Mouse (Mus musculus): ENCODE results near the gene Uri1. TPM values are rescaled to one million over a fixed set of nuclear protein-coding genes. Genes with fewer than 3 reads are reported as not detected.

Uri1 gene
- polyA plus RNA-seq, 1 experiment from 2014 or later: 56.9 TPM

DNA sequence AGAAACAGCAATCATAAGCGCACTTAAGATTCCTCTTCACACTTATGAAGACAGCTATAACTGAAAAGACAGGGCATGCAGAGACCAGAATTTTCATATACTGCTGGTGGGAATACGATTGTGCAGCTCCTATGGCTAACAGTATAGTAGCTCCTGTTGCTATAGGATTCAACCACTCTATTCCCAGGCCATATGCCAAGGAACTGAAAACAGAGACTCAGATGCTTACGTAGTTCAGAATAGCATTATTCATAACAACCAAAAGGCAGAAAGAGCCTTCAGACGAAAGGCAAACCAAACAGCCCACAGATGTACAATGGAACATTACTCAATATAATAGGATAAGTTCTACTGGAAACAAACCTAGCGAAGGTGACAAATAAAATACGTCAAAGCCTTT, 15.0 kb downstream of the Uri1 start:
- Histone ChIP-seq H3K4me1 (ENCODE audit: control insufficient read depth, insufficient read depth, low read length) (no peaks in the 10 kb centered on the region), H3K9ac (replicated peaks; ENCODE audit: low read length) (no peak overlapping the region), H3K4me2 (ENCODE audit: low read depth, low read length) (no peak overlapping the region), H3K9me3 (replicated peaks; ENCODE audit: control insufficient read depth, low read length) (no peaks in the 10 kb centered on the region), H3K36me3 (replicated peaks; ENCODE audit: control insufficient read depth, insufficient read depth, low read depth, low read length) (no peaks in the 10 kb centered on the region), H3K27me3 (ENCODE audit: control insufficient read depth, insufficient read depth, low read length) (no peaks in the 10 kb centered on the region), H3K4me3 (ENCODE audit: low read depth, low read length) (no peak overlapping the region), H3K27ac (replicated peaks; ENCODE audit: low read depth, low read length) (no peak overlapping the region)
- 86% methylated on average over 6 of the region's 6 CpGs for WGBS
- ATAC-seq (replicated peaks; ENCODE audit: insufficient number of reproducible peaks, low FRiP score, low TSS enrichment, low read depth) (no peak), DNase-seq (ENCODE audit: low spot score) (no peak)

DNA sequence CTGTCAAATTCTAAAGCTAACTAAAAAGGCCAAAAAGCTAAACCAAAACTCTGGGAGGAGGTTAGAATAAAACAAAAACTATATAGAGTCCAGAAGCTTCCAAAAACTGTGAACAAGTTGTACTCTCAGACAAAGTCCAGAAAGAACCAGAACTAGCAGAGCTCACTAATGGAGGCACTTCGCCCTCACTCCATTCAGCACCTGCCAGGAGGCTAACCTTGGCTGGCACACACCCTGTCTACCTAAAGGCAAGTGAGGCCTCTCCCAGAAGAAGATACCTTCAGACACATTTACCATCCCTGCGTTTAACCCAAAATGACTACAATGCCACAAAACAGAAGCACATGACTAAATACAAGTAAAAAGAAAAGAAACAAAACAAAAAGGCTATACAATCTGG, 20.9 kb downstream of the Uri1 start:
- DNase-seq (ENCODE audit: low spot score) (no peak), ATAC-seq (replicated peaks; ENCODE audit: insufficient number of reproducible peaks, low FRiP score, low TSS enrichment, low read depth) (no peak)
- Histone ChIP-seq H3K9ac (replicated peaks; ENCODE audit: low read length) (no peak overlapping the region), H3K27me3 (ENCODE audit: control insufficient read depth, insufficient read depth, low read length) (no peaks in the 10 kb centered on the region), H3K9me3 (replicated peaks; ENCODE audit: control insufficient read depth, low read length) (no peaks in the 10 kb centered on the region), H3K4me1 (ENCODE audit: control insufficient read depth, insufficient read depth, low read length) (no peaks in the 10 kb centered on the region; the same call in 1 of the 2 replicates), H3K36me3 (replicated peaks; ENCODE audit: control insufficient read depth, insufficient read depth, low read depth, low read length) (no peaks in the 10 kb centered on the region), H3K27ac (replicated peaks; ENCODE audit: low read depth, low read length) (no peak overlapping the region), H3K4me3 (ENCODE audit: low read depth, low read length) (no peak overlapping the region), H3K4me2 (ENCODE audit: low read depth, low read length) (no peak overlapping the region)
- 92% methylated on average over 2 of the region's 2 CpGs for WGBS

DNA sequence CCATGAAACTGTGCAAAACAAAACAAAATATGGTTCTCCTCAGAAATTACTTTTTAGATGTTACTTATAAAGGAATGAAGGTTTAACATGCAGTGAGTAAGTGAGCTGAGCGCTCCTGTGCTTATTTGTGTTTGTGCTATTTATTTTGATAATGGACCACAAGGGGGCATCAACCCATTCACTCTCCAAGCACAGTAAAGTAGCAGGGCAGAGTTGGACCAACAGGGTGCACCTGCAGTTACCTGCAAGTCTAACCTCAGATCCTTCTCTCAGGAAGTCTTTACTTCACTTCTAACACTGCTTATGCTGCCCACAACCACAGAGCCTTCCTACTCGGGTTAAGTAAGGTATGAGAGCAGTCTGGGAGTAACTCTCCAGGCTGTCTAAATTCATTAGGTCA, 23.7 kb downstream of the Uri1 start:
- H3K36me3 ChIP-seq (replicated peaks; ENCODE audit: control insufficient read depth, insufficient read depth, low read depth, low read length): no peaks in the 10 kb centered on the region
- no peaks in the 10 kb centered on the region for H3K27me3 ChIP-seq (ENCODE audit: control insufficient read depth, insufficient read depth, low read length)
- no peaks in the 10 kb centered on the region for H3K9me3 ChIP-seq (replicated peaks; ENCODE audit: control insufficient read depth, low read length)
- no peaks in the 10 kb centered on the region; the same call in 1 of the 2 replicates for H3K4me1 ChIP-seq (ENCODE audit: control insufficient read depth, insufficient read depth, low read length)
- no peak overlapping the region for H3K4me3 ChIP-seq (ENCODE audit: low read depth, low read length)
- no peak overlapping the region for H3K27ac ChIP-seq (replicated peaks; ENCODE audit: low read depth, low read length)
- ATAC-seq (replicated peaks; ENCODE audit: insufficient number of reproducible peaks, low FRiP score, low TSS enrichment, low read depth): no peak
- H3K9ac ChIP-seq (replicated peaks; ENCODE audit: low read length): no peak overlapping the region
- WGBS: 49% methylated on average over 2 of the region's 2 CpGs
- DNase-seq (ENCODE audit: low spot score): no peak
- no peak overlapping the region for H3K4me2 ChIP-seq (ENCODE audit: low read depth, low read length)

DNA sequence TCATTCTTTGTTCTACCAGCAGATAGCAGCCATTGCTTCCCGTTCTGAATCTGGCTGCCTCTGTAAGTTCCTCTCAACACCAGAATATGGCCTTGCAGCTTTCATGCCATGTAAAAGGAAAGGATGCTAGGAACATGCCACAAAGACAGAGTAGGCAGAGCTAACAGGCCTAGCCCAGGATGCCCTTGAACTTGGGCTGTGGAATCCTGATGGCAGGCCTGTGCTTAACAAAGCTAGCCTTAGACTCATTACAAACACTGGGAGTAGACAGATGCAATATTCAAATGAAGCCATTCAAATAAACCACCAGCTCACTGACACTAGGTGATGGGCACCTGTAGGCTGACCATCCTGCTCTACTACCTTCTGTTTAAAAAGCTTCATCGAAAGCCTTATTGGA, 30.5 kb downstream of the Uri1 start:
- DNase-seq (ENCODE audit: low spot score): no peak
- 92% methylated on average over 2 of the region's 2 CpGs for WGBS

DNA sequence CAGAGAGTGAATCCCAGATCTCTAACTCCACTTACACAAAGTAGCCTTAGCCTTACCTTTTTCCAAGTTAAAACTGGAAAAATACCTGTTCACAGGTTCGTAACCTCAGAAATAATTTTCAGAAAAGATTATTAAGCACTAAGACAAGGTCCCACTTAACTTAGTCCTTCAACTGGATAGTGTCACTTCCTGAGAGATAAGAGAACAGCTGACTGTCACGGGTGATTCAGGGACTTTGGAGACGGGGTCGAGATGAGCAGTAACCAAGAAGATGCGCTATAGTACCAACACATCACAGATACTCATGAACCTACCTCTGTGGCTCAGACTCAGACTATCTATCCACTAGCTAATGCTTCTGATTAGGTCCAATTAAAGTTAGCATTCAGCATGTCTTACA, 38.5 kb downstream of the Uri1 start:
- no peak overlapping the region for H3K27ac ChIP-seq (replicated peaks; ENCODE audit: low read depth, low read length)
- no peak overlapping the region for H3K9ac ChIP-seq (replicated peaks; ENCODE audit: low read length)
- no peak for DNase-seq (ENCODE audit: low spot score)
- H3K4me1 ChIP-seq (ENCODE audit: control insufficient read depth, insufficient read depth, low read length): no peaks in the 10 kb centered on the region
- H3K4me2 ChIP-seq (ENCODE audit: low read depth, low read length): no peak overlapping the region
- WGBS: 82% methylated on average over 5 of the region's 5 CpGs
- H3K27me3 ChIP-seq (ENCODE audit: control insufficient read depth, insufficient read depth, low read length): no peaks in the 10 kb centered on the region
- no peaks in the 10 kb centered on the region for H3K9me3 ChIP-seq (replicated peaks; ENCODE audit: control insufficient read depth, low read length)
- no peaks in the 10 kb centered on the region for H3K36me3 ChIP-seq (replicated peaks; ENCODE audit: control insufficient read depth, insufficient read depth, low read depth, low read length)
- H3K4me3 ChIP-seq (ENCODE audit: low read depth, low read length): no peak overlapping the region
- no peak for ATAC-seq (replicated peaks; ENCODE audit: insufficient number of reproducible peaks, low FRiP score, low TSS enrichment, low read depth)

More for the DNA sequence above, 30.5 kb downstream of the Uri1 start:
- no peaks in the 10 kb centered on the region for H3K4me1 ChIP-seq (ENCODE audit: control insufficient read depth, insufficient read depth, low read length)
- H3K4me2 ChIP-seq (ENCODE audit: low read depth, low read length): no peak overlapping the region
- no peak overlapping the region for H3K27ac ChIP-seq (replicated peaks; ENCODE audit: low read depth, low read length)
- ATAC-seq (replicated peaks; ENCODE audit: insufficient number of reproducible peaks, low FRiP score, low TSS enrichment, low read depth): no peak
- H3K9me3 ChIP-seq (replicated peaks; ENCODE audit: control insufficient read depth, low read length): no peaks in the 10 kb centered on the region
- H3K36me3 ChIP-seq (replicated peaks; ENCODE audit: control insufficient read depth, insufficient read depth, low read depth, low read length): no peaks in the 10 kb centered on the region
- no peak overlapping the region for H3K4me3 ChIP-seq (ENCODE audit: low read depth, low read length)
- no peak overlapping the region for H3K9ac ChIP-seq (replicated peaks; ENCODE audit: low read length)
- H3K27me3 ChIP-seq (ENCODE audit: control insufficient read depth, insufficient read depth, low read length): no peaks in the 10 kb centered on the region

DNA sequence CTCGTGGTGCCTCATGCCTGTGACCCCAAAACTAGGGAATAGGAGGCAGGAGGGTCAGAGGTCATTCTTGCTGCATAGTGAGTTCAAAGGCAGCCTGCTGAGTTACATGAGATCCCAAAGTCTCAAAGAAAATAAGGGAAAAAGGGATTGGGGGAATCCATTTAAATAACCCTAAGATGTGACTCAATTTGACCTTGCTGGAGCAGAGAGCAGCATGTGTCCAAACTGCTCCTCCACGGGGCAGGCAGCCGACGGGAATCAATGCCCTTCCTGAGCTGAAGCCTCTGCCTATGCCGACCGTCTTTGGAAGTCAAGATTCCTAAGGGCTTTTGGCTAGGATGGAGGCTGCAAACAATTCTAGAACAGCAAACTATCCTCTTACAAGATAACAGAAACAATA, 39.9 kb downstream of the Uri1 start:
- Histone ChIP-seq H3K27me3 (ENCODE audit: control insufficient read depth, insufficient read depth, low read length) (no peaks in the 10 kb centered on the region), H3K9ac (replicated peaks; ENCODE audit: low read length) (no peak overlapping the region), H3K4me2 (ENCODE audit: low read depth, low read length) (no peak overlapping the region), H3K4me3 (ENCODE audit: low read depth, low read length) (no peak overlapping the region), H3K36me3 (replicated peaks; ENCODE audit: control insufficient read depth, insufficient read depth, low read depth, low read length) (no peaks in the 10 kb centered on the region; the same call in 1 of the 2 replicates), H3K9me3 (replicated peaks; ENCODE audit: control insufficient read depth, low read length) (no peaks in the 10 kb centered on the region), H3K27ac (replicated peaks; ENCODE audit: low read depth, low read length) (no peak overlapping the region), H3K4me1 (ENCODE audit: control insufficient read depth, insufficient read depth, low read length) (no peaks in the 10 kb centered on the region)
- DNase-seq (ENCODE audit: low spot score): no peak
- no peak for ATAC-seq (replicated peaks; ENCODE audit: insufficient number of reproducible peaks, low FRiP score, low TSS enrichment, low read depth)
- WGBS: 56% methylated on average over 6 of the region's 6 CpGs

DNA sequence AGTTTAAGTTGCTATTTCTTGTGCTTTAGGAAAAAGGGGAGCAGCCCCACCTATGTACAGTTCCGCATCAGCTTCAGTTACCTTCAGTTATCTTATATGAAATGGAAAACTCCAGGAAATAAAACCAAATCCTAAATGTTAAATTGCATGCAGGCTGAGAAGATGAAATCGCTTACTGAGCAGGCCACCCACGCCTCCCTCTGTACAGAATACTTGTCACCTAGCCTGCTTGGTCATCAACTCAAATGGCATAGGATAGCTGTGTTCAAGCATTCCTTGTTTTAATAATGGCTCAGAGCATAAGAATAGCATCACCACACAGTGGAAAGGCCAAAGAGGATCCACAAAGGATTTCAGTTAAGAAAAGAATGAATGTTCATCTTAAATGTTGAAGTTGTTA, 43.6 kb downstream of the Uri1 start:
- H3K36me3 ChIP-seq (replicated peaks; ENCODE audit: control insufficient read depth, insufficient read depth, low read depth, low read length): no peaks in the 10 kb centered on the region; the same call in 1 of the 2 replicates

DNA sequence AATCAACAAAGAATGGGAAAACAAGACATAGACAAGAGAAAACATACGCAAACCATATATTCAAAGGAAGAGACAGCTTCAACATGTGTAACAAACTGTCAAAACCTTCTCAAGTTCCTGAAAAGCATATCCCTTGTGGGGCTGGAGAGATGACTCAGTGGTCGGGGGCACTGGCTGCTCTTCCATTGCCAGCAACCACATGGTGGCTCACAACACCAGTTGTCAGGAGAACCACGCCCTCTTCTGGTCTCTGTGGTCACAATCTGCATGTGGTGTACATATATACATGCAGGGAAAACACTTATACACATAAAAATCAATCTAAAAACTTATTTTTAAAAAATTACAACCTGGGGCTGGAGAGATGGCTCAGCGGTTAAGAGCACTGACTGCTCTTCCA, 44.9 kb downstream of the Uri1 start:
- Histone ChIP-seq H3K27me3 (ENCODE audit: control insufficient read depth, insufficient read depth, low read length) (no peaks in the 10 kb centered on the region), H3K9me3 (replicated peaks; ENCODE audit: control insufficient read depth, low read length) (no peaks in the 10 kb centered on the region), H3K4me2 (ENCODE audit: low read depth, low read length) (no peak overlapping the region), H3K4me3 (ENCODE audit: low read depth, low read length) (no peak overlapping the region), H3K36me3 (replicated peaks; ENCODE audit: control insufficient read depth, insufficient read depth, low read depth, low read length) (no peaks in the 10 kb centered on the region; the same call in 1 of the 2 replicates), H3K9ac (replicated peaks; ENCODE audit: low read length) (no peak overlapping the region), H3K27ac (replicated peaks; ENCODE audit: low read depth, low read length) (no peak overlapping the region), H3K4me1 (ENCODE audit: control insufficient read depth, insufficient read depth, low read length) (no peaks in the 10 kb centered on the region)
- no peak for DNase-seq (ENCODE audit: low spot score)
- 90% methylated on average over 4 of the region's 4 CpGs for WGBS
- no peak for ATAC-seq (replicated peaks; ENCODE audit: insufficient number of reproducible peaks, low FRiP score, low TSS enrichment, low read depth)

More for the DNA sequence above, 43.6 kb downstream of the Uri1 start:
- Histone ChIP-seq H3K4me3 (ENCODE audit: low read depth, low read length) (no peak overlapping the region), H3K27ac (replicated peaks; ENCODE audit: low read depth, low read length) (no peak overlapping the region), H3K4me1 (ENCODE audit: control insufficient read depth, insufficient read depth, low read length) (no peaks in the 10 kb centered on the region), H3K9ac (replicated peaks; ENCODE audit: low read length) (no peak overlapping the region), H3K27me3 (ENCODE audit: control insufficient read depth, insufficient read depth, low read length) (no peaks in the 10 kb centered on the region), H3K4me2 (ENCODE audit: low read depth, low read length) (no peak overlapping the region), H3K9me3 (replicated peaks; ENCODE audit: control insufficient read depth, low read length) (no peaks in the 10 kb centered on the region)
- ATAC-seq (replicated peaks; ENCODE audit: insufficient number of reproducible peaks, low FRiP score, low TSS enrichment, low read depth) (no peak), DNase-seq (ENCODE audit: low spot score) (no peak)
- WGBS: 95% methylated on average over 3 of the region's 3 CpGs
